Mouse (Mus musculus): Measurements from ENCODE around the gene Fbxo39.

- no peak for TF ChIP-seq POLR2A (IDR thresholded peaks at IDR 0.05; ENCODE audit: control insufficient read depth in 1 of 2, insufficient read depth in 1 of 2, low read depth in 1 of 2, low read length in 2 of 2, poor library complexity in 1 of 2)
- TF ChIP-seq NRF1 (IDR thresholded peaks at IDR 0.05; ENCODE audit: insufficient read depth, low read depth, low read length, poor library complexity, severe bottlenecking), result no peak
- TF ChIP-seq CTCF (IDR thresholded peaks at IDR 0.05 in 2 of 3, conservative IDR thresholded peaks at IDR 0.05 in 1 of 3; ENCODE audit: control insufficient read depth in 1 of 3, insufficient read depth in 1 of 3, low read depth in 2 of 3, low read length in 3 of 3, poor library complexity in 1 of 3, severe bottlenecking in 1 of 3), result no peak
- no peak for TF ChIP-seq JUND (IDR thresholded peaks at IDR 0.05; ENCODE audit: low read depth, low read length)
- TF ChIP-seq ZNF384 (IDR thresholded peaks at IDR 0.05; ENCODE audit: low read depth, low read length), result no peak
- no peak for TF ChIP-seq ZC3H11A (IDR thresholded peaks at IDR 0.05; ENCODE audit: low read depth, low read length)
- TF ChIP-seq GATA1 (IDR thresholded peaks at IDR 0.05; ENCODE audit: low read depth, low read length), result no peak
- no peak for TF ChIP-seq POLR2AphosphoS2 (IDR thresholded peaks at IDR 0.05; ENCODE audit: low read length)
- no peak for TF ChIP-seq MXI1 (IDR thresholded peaks at IDR 0.05; ENCODE audit: low read depth, low read length)
- TF ChIP-seq GABPA (IDR thresholded peaks at IDR 0.05; ENCODE audit: low read depth, low read length), result no peak
- TF ChIP-seq POLR2AphosphoS5 (IDR thresholded peaks at IDR 0.05; ENCODE audit: borderline replicate concordance, low read depth, low read length), result no peak
- no peak for TF ChIP-seq SIN3A (IDR thresholded peaks at IDR 0.05; ENCODE audit: low read length)
Measured at GRCm38 (mm10) chr11:72271761-72272160, 42.5 kb upstream of the Fbxo39 start.
